Mouse (Mus musculus) activated CD4-positive, CD25-positive, alpha-beta regulatory T cell (primary cell): ENCODE measurements around the gene Klhdc8b. TPM values are rescaled to one million over a fixed set of nuclear protein-coding genes. Genes with fewer than 3 reads are reported as not detected.

ENCODE experiments used
- polyA plus RNA-seq, 2 experiments: library from polyadenylated mRNA; unstranded; fragments of 100-300 nt; shearing (Covaris generic); gene quantifications; one replicate each; pipeline ENCODE4 v1.2.1; 2017

The Klhdc8b gene
- 1 to 10 TPM; 6.5 to 9.8 TPM for polyA plus RNA-seq

GRCm38 (mm10) chr9:108461181-108461631, at the start of gene Klhdc8b:
Klhdc8b (minus strand) TSS chr9:108461581.

GRCm38 (mm10) chr9:108507619-108508434, 46.4 kb upstream of the Klhdc8b start, which contains the start of gene Qars:
Qars (plus strand) TSS chr9:108507706.

GRCm38 (mm10) chr9:108490559-108491285, 29.3 kb upstream of the Klhdc8b start, which contains the start of gene Usp19:
Usp19 (plus strand) TSS chr9:108490602.

GRCm38 (mm10) chr9:108479721-108480351, 18.5 kb upstream of the Klhdc8b start, which contains the start of gene Lamb2:
Lamb2 (plus strand) TSS chr9:108479736.

GRCm38 (mm10) chr9:108460319-108461178, 832 bp downstream of the Klhdc8b start, which contains the start of gene Ccdc71:
Ccdc71 (plus strand) TSS chr9:108460527.

GRCm38 (mm10) chr9:108436182-108436581, 25.2 kb downstream of the Klhdc8b start, which contains the start of gene BC048562:
BC048562 (plus strand) TSS chr9:108436482.

GRCm38 (mm10) chr9:108428384-108428783, 33.0 kb downstream of the Klhdc8b start, which contains the start of gene Ccdc36:
Ccdc36 (minus strand) TSS chr9:108428484.

Other genes with a start within 250 kb of the Klhdc8b start
- 10 to 100 TPM in 1 of 2 experiments, 1 to 10 TPM in 1; 6.0 to 11.8 TPM for gene Dag1, start 197.6 kb downstream of the Klhdc8b start, polyA plus RNA-seq
- gene Nicn1, start 171.2 kb downstream of the Klhdc8b start, polyA plus RNA-seq = 1 to 10 TPM; 1.2 to 1.6 TPM
- under 1 TPM; 0.11 to 0.28 TPM for gene Amt, start 164.7 kb downstream of the Klhdc8b start, polyA plus RNA-seq
- 100 to 1,000 TPM; 398 to 425 TPM for gene Rhoa, start 155.5 kb downstream of the Klhdc8b start, polyA plus RNA-seq
- gene Tcta, start 155.4 kb downstream of the Klhdc8b start, polyA plus RNA-seq = 10 to 100 TPM; 11.1 to 20.6 TPM
- gene Gpx1, start 122.7 kb downstream of the Klhdc8b start, polyA plus RNA-seq = 100 to 1,000 TPM; 592 to 659 TPM
- 100 to 1,000 TPM; 119 to 134 TPM for gene Usp4, start 113.7 kb downstream of the Klhdc8b start, polyA plus RNA-seq
- under 1 TPM; 0.59 to 0.82 TPM for gene 1700102P08Rik, start 68.8 kb downstream of the Klhdc8b start, polyA plus RNA-seq
- under 1 TPM in 1 of 2 experiments, not detected in 1; 0.14 TPM for gene Ccdc36, start 33.1 kb downstream of the Klhdc8b start, polyA plus RNA-seq
- gene BC048562, start 25.1 kb downstream of the Klhdc8b start, polyA plus RNA-seq = not detected
- gene Ccdc71, start 1.1 kb downstream of the Klhdc8b start, polyA plus RNA-seq = 10 to 100 TPM; 35.6 to 46.5 TPM
- gene Lamb2, start 18.2 kb upstream of the Klhdc8b start, polyA plus RNA-seq = under 1 TPM; 0.12 to 0.41 TPM
- gene Usp19, start 29.0 kb upstream of the Klhdc8b start, polyA plus RNA-seq = 100 to 1,000 TPM in 1 of 2 experiments, 10 to 100 TPM in 1; 63.7 to 115 TPM
- gene Qars, start 46.1 kb upstream of the Klhdc8b start, polyA plus RNA-seq = 100 to 1,000 TPM; 105 to 107 TPM
- gene Qrich1, start 55.2 kb upstream of the Klhdc8b start, polyA plus RNA-seq = 100 to 1,000 TPM; 142 TPM
- gene Impdh2, start 98.7 kb upstream of the Klhdc8b start, polyA plus RNA-seq = 100 to 1,000 TPM in 1 of 2 experiments, 10 to 100 TPM in 1; 75.1 to 125 TPM
- gene Ndufaf3, start 105.9 kb upstream of the Klhdc8b start, polyA plus RNA-seq = 10 to 100 TPM; 56.3 to 86.8 TPM
- gene Dalrd3, start 108.3 kb upstream of the Klhdc8b start, polyA plus RNA-seq = 10 to 100 TPM; 71.9 to 82.4 TPM
- 10 to 100 TPM; 38.1 to 65.1 TPM for gene Wdr6, start 117.2 kb upstream of the Klhdc8b start, polyA plus RNA-seq
- gene P4htm, start 136.1 kb upstream of the Klhdc8b start, polyA plus RNA-seq = 10 to 100 TPM in 1 of 2 experiments, 1 to 10 TPM in 1; 8.7 to 11.6 TPM
- 10 to 100 TPM; 70.9 to 80.2 TPM for gene Arih2, start 187.8 kb upstream of the Klhdc8b start, polyA plus RNA-seq
- gene Slc25a20, start 200.5 kb upstream of the Klhdc8b start, polyA plus RNA-seq = 10 to 100 TPM; 76.3 to 95.7 TPM
- 10 to 100 TPM in 1 of 2 experiments, 1 to 10 TPM in 1; 9.3 to 17.8 TPM for gene Prkar2a, start 227.7 kb upstream of the Klhdc8b start, polyA plus RNA-seq